Comparison of ENCODE assay signal across 8 mouse cellular contexts in genomic region chrX:7919601-7920383, GRCm38 (mm10). TPM values are rescaled to one million over a fixed set of nuclear protein-coding genes. Genes with fewer than 3 reads are reported as not detected.
DNase-seq lines count a peak whose midpoint lies in the region; ATAC-seq and TF ChIP-seq lines count a peak whose summit lies in the region.

Pcsk1n (plus strand) TSS chrX:7919822.

- H3K4me2 ChIP-seq in intestine, embryonic 15.5 days (replicated peaks), result peak within 1 kb of the TSS; percentile 37
- H3K4me2 ChIP-seq in stomach, embryonic 14.5 days (replicated peaks; ENCODE audit: low read depth, low read length), result peak within 1 kb of the TSS; percentile 20; the same call in 1 of the 2 replicates

- no peak for DNase-seq in adrenal gland, adult 2 months
- peak; percentile 67 for DNase-seq in embryonic facial prominence, embryonic 10.5 days (ENCODE audit: low spot score)
- DNase-seq in mesoderm, embryonic 11.5 days (ENCODE audit: low read depth, low spot score), result peak; percentile 77
- no peak for DNase-seq in T-cell, adult 2 months (ENCODE audit: low spot score)

- H3K27ac ChIP-seq in embryonic facial prominence, embryonic 10.5 days (replicated peaks), result 0 out of 2 replicates have a peak within 1 kb of the TSS, but pooled peaks have one; percentile 19
- H3K27ac ChIP-seq in intestine, embryonic 15.5 days, result no peak within 1 kb of the TSS
- no peak within 1 kb of the TSS for H3K27ac ChIP-seq in stomach, embryonic 14.5 days (ENCODE audit: low read length)

- no peaks in the 10 kb centered on the region for H3K9me3 ChIP-seq in E14TG2a.4 (ENCODE audit: low read length)
- peaks cover 9% of the 10 kb centered on the region; the same call in 1 of the 2 replicates for H3K9me3 ChIP-seq in embryonic facial prominence, embryonic 10.5 days
- H3K9me3 ChIP-seq in intestine, embryonic 15.5 days, result no peaks in the 10 kb centered on the region
- no peaks in the 10 kb centered on the region for H3K9me3 ChIP-seq in stomach, embryonic 14.5 days (ENCODE audit: control insufficient read depth, low read depth, low read length)

- ATAC-seq in intestine, embryonic 15.5 days, result peak; percentile 53
- peak; percentile 58; the same call in 1 of the 2 replicates for ATAC-seq in stomach, embryonic 14.5 days (ENCODE audit: insufficient number of reproducible peaks, insufficient read depth, low FRiP score, low read depth)
- ATAC-seq in megakaryocyte, adult 5-6 weeks (ENCODE audit: poor library complexity, severe bottlenecking), result no peak

- TF ChIP-seq CTCF in E14TG2a.4 (conservative IDR thresholded peaks at IDR 0.05; ENCODE audit: low read length), result no peak

- H3K4me1 ChIP-seq in E14TG2a.4 (replicated peaks; ENCODE audit: low read depth, low read length), result peaks cover 49% of the 10 kb centered on the region
- peaks cover 16% of the 10 kb centered on the region for H3K4me1 ChIP-seq in embryonic facial prominence, embryonic 10.5 days
- H3K4me1 ChIP-seq in intestine, embryonic 15.5 days (replicated peaks), result peaks cover 7% of the 10 kb centered on the region; the same call in 1 of the 2 replicates
- H3K4me1 ChIP-seq in stomach, embryonic 14.5 days (ENCODE audit: control insufficient read depth, insufficient read depth, low read length), result no peaks in the 10 kb centered on the region

- H3K4me3 ChIP-seq in E14TG2a.4 (replicated peaks; ENCODE audit: low read length), result peak within 1 kb of the TSS; percentile 63
- H3K4me3 ChIP-seq in embryonic facial prominence, embryonic 10.5 days, result peak within 1 kb of the TSS; percentile 51
- H3K4me3 ChIP-seq in intestine, embryonic 15.5 days (replicated peaks), result no peak within 1 kb of the TSS; the same call in 1 of the 2 replicates
- peak within 1 kb of the TSS; percentile 12; the same call in 1 of the 2 replicates for H3K4me3 ChIP-seq in stomach, embryonic 14.5 days (ENCODE audit: low read depth, low read length)

- H3K9ac ChIP-seq in intestine, embryonic 15.5 days, result no peak within 1 kb of the TSS
- H3K9ac ChIP-seq in stomach, embryonic 14.5 days (replicated peaks; ENCODE audit: low read depth, low read length), result no peak within 1 kb of the TSS

- H3K27me3 ChIP-seq in E14TG2a.4 (ENCODE audit: insufficient read depth, low read length), result peaks cover 11% of the 10 kb centered on the region; the same call in 1 of the 2 replicates
- peaks cover 66% of the 10 kb centered on the region for H3K27me3 ChIP-seq in embryonic facial prominence, embryonic 10.5 days (replicated peaks; ENCODE audit: low read depth, poor library complexity, severe bottlenecking)
- peaks cover 34% of the 10 kb centered on the region for H3K27me3 ChIP-seq in intestine, embryonic 15.5 days (replicated peaks)
- peaks cover 14% of the 10 kb centered on the region for H3K27me3 ChIP-seq in stomach, embryonic 14.5 days (ENCODE audit: control insufficient read depth, insufficient read depth, low read length)

- WGBS in embryonic facial prominence, embryonic 10.5 days, result 12% methylated on average over 40 of the region's 40 CpGs
- 21% methylated on average over 37 of the region's 40 CpGs for WGBS in intestine, embryonic 15.5 days
- 11% methylated on average over 36 of the region's 40 CpGs for WGBS in stomach, embryonic 14.5 days

- peaks cover 18% of the 10 kb centered on the region for H3K36me3 ChIP-seq in E14TG2a.4 (ENCODE audit: insufficient read depth, low read length)
- no peaks in the 10 kb centered on the region for H3K36me3 ChIP-seq in embryonic facial prominence, embryonic 10.5 days (replicated peaks)
- H3K36me3 ChIP-seq in intestine, embryonic 15.5 days, result no peaks in the 10 kb centered on the region
- no peaks in the 10 kb centered on the region for H3K36me3 ChIP-seq in stomach, embryonic 14.5 days (ENCODE audit: control insufficient read depth, insufficient read depth, low read length)

RNA-seq across cellular contexts. Expression of gene Pcsk1n, which starts in this region (rescaled TPM):
- total RNA-seq in adrenal gland, adult 2 months (2021), result 10 to 100 TPM; 34.7 to 59.2 TPM
- polyA plus RNA-seq in adrenal gland, adult 2 months (2012; rRNA removed), result 223 and 268 TPM in 2 replicates
- 3.0 and 4.5 TPM in 2 replicates for polyA plus RNA-seq in embryonic facial prominence, embryonic 10.5 days (2016; fragmentation: Nextera tagmentation; extraction: Ambion mirVana)
- polyA plus RNA-seq in intestine, embryonic 15.5 days (2015; fragmentation: Nextera tagmentation; extraction: Ambion mirVana), result 14.2 and 14.4 TPM in 2 replicates
- 9.0 and 9.5 TPM in 2 replicates for polyA plus RNA-seq in stomach, embryonic 14.5 days (2014; fragmentation: Nextera tagmentation; extraction: Ambion mirVana)
- total RNA-seq in megakaryocyte, adult 5-6 weeks (2015), result not detected in 2 replicates
- total RNA-seq in megakaryocyte, adult 5-6 weeks (2017), result not detected in 2 replicates

Comparison
In these comparisons a context has a peak if more than half of its experiments do, and no peak if none do; other contexts are left out.
1. RNA of gene Pcsk1n (total RNA-seq): 34.7 to 59.2 TPM in adrenal gland, adult 2 months; not detected in megakaryocyte, adult 5-6 weeks; every median in the first group is over 10 times any median in the second.
2. RNA of gene Pcsk1n (polyA plus RNA-seq): 223 to 268 TPM in adrenal gland, adult 2 months; 14.2 to 14.4 TPM in intestine, embryonic 15.5 days, 9.0 to 9.5 TPM in stomach, embryonic 14.5 days and 3.0 to 4.5 TPM in embryonic facial prominence, embryonic 10.5 days; every median in the first group is over 10 times any median in the second.
3. DNase-seq: peak in embryonic facial prominence, embryonic 10.5 days (single experiment) and mesoderm, embryonic 11.5 days (single experiment); none in adrenal gland, adult 2 months (single experiment) and T-cell, adult 2 months (single experiment).